Mouse (Mus musculus) left cerebral cortex, adult 8-10 months (tissue): Measurements from ENCODE around the gene Rtn4rl1. TPM values are rescaled to one million over a fixed set of nuclear protein-coding genes. Genes with fewer than 3 reads are reported as not detected.

Experiments
- DNase-seq, 2 experiments: peaks; one replicate each; pipeline ENCODE4 v3.0.0; 2022; ENCODE audit warnings: low spot score in 2 of 2
- total RNA-seq, 4 experiments: library from RNA; stranded (reverse); gene quantifications; 2 replicates each; pipeline ENCODE4 v1.2.4; 2022

Rtn4rl1 gene
- 10 to 100 TPM; 67.2 to 72.6 (median 67.9) TPM for total RNA-seq

- DNase-seq, result peak in 1 of 2 experiments; percentile 71
Observed at GRCm38 (mm10) chr11:75193256-75194071, at the start of gene Rtn4rl1. Rtn4rl1 (plus strand) TSS chr11:75193783.

GRCm38 (mm10) chr11:75145841-75146240 is 47.7 kb upstream of the Rtn4rl1 start:
- DNase-seq, result no peak

- DNase-seq, result no peak
Observed at GRCm38 (mm10) chr11:75147106-75147845, 46.3 kb upstream of the Rtn4rl1 start.

GRCm38 (mm10) chr11:75147846-75148168 is 45.8 kb upstream of the Rtn4rl1 start:
- DNase-seq, result no peak

- DNase-seq, result no peak
Observed at GRCm38 (mm10) chr11:75148332-75149035, 45.1 kb upstream of the Rtn4rl1 start.

GRCm38 (mm10) chr11:75150346-75150745 is 43.2 kb upstream of the Rtn4rl1 start:
- no peak for DNase-seq

GRCm38 (mm10) chr11:75152603-75153557 is 40.7 kb upstream of the Rtn4rl1 start:
- no peak for DNase-seq

- DNase-seq, result no peak
Observed at GRCm38 (mm10) chr11:75154053-75154585, 39.5 kb upstream of the Rtn4rl1 start.

GRCm38 (mm10) chr11:75155985-75156384 is 37.6 kb upstream of the Rtn4rl1 start:
- DNase-seq, result no peak

- DNase-seq, result no peak
Observed at GRCm38 (mm10) chr11:75156416-75156815, 37.2 kb upstream of the Rtn4rl1 start.

- DNase-seq, result no peak
Observed at GRCm38 (mm10) chr11:75157037-75157436, 36.5 kb upstream of the Rtn4rl1 start.

- no peak for DNase-seq
Observed at GRCm38 (mm10) chr11:75157901-75158300, 35.7 kb upstream of the Rtn4rl1 start.

- DNase-seq, result no peak
Observed at GRCm38 (mm10) chr11:75158432-75158831, 35.2 kb upstream of the Rtn4rl1 start.

GRCm38 (mm10) chr11:75159564-75159963 is 34.0 kb upstream of the Rtn4rl1 start:
- DNase-seq, result no peak

- DNase-seq, result no peak
Observed at GRCm38 (mm10) chr11:75160954-75161353, 32.6 kb upstream of the Rtn4rl1 start.

GRCm38 (mm10) chr11:75161417-75162008 is 32.1 kb upstream of the Rtn4rl1 start:
- DNase-seq, result no peak

- DNase-seq, result no peak
Observed at GRCm38 (mm10) chr11:75162591-75163080, 30.9 kb upstream of the Rtn4rl1 start.

GRCm38 (mm10) chr11:75163379-75163778 is 30.2 kb upstream of the Rtn4rl1 start:
- DNase-seq, result no peak

GRCm38 (mm10) chr11:75164051-75164450 is 29.5 kb upstream of the Rtn4rl1 start:
- no peak for DNase-seq

GRCm38 (mm10) chr11:75164750-75165149 is 28.8 kb upstream of the Rtn4rl1 start:
- DNase-seq, result no peak
